Mouse (Mus musculus): ENCODE measurements around the gene Hivep3.

DNA sequence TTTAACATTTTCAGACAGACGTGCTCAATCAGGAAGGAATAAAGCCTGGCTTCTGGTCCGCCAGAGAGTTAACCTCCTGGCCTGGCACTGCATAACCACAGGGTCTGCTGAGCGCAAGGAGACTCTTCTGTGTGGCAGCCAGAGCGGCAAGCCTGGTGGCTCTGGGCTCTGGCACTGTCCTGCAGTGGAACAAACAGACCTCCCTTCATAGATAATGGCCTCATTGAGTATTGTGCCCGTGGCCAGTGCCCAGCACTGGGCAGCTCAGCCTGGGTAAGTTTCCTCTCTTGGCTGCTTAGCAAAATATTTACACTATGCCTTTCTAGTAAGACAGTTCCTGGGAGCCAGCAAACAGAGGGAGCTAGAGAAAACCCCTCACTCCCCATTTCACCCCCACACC is 340.5 kb downstream of the Hivep3 start:
- no peak for TF ChIP-seq E2F4 (IDR thresholded peaks at IDR 0.05; ENCODE audit: borderline replicate concordance, low read depth, low read length)
- TF ChIP-seq POLR2A (IDR thresholded peaks at IDR 0.05; ENCODE audit: control insufficient read depth in 1 of 2, insufficient read depth in 1 of 2, low read depth in 1 of 2, low read length in 2 of 2, poor library complexity in 1 of 2), result no peak
- TF ChIP-seq MXI1 (IDR thresholded peaks at IDR 0.05; ENCODE audit: low read depth, low read length), result no peak
- no peak for TF ChIP-seq USF2 (IDR thresholded peaks at IDR 0.05; ENCODE audit: borderline replicate concordance in 1 of 2, insufficient read depth in 1 of 2, low read depth in 1 of 2, low read length in 2 of 2)
- TF ChIP-seq USF1 (IDR thresholded peaks at IDR 0.05; ENCODE audit: low read depth, low read length), result no peak
- no peak for TF ChIP-seq GABPA (IDR thresholded peaks at IDR 0.05; ENCODE audit: low read depth, low read length)
- TF ChIP-seq MEF2A (IDR thresholded peaks at IDR 0.05; ENCODE audit: extremely low read depth, insufficient replicate concordance, low read depth, low read length, poor library complexity, severe bottlenecking), result no peak

All from MEL (cell line).